Mouse (Mus musculus) CH12.LX (cell line): ENCODE measurements around the gene Ttll11.

Source experiments
- ETS1 ChIP-seq: conservative IDR thresholded peaks from 2 replicates; pipeline ENCODE4 v1.6.1; 2012; ENCODE audit warnings: low read depth, mild to moderate bottlenecking, inconsistent platforms, low read length, improper control_type of control experiment, moderate library complexity
- HCFC1 ChIP-seq: IDR thresholded peaks from 2 replicates; pipeline ENCODE4 v1.6.1; 2012; ENCODE audit warnings: low read depth, mild to moderate bottlenecking, inconsistent platforms, low read length, improper control_type of control experiment
- JUND ChIP-seq: conservative IDR thresholded peaks from 2 replicates; pipeline ENCODE4 v1.6.1; 2011; ENCODE audit warnings: low read depth, low read length, improper control_type of control experiment

GRCm38 (mm10) chr2:35840956-35841816, 138.5 kb downstream of the Ttll11 start:
- TF ChIP-seq JUND: 0 out of 2 replicates have a peak, but pooled peaks have one; percentile 32
- peak; percentile 81 for TF ChIP-seq ETS1
- TF ChIP-seq HCFC1: peak; percentile 53
